Mouse (Mus musculus): ENCODE measurements around the gene Msrb3.

DNA sequence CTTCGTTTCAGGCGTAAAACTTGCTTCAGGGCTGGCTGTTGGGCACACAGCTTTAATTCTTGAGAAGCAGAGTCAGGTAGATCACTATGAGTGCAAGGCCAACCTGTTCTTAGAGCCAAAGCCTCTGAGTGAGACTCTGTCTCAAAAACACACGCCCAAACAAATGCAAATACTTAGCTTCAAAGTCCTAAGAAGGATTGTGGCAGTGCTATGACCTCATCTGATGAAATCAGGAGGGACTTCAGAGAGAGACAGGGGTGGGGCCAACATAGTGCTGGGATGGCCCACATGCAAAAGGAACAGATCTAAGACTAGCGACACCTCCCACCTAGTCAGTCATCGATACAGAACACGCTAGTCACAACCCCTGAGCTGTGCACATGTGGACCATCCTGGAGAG lies 150.7 kb downstream of the Msrb3 start:
- TF ChIP-seq CTCF (IDR thresholded peaks at IDR 0.05; ENCODE audit: low read depth) (no peak), EP300 (IDR thresholded peaks at IDR 0.05; ENCODE audit: low read depth) (no peak)

Measured in heart, postnatal 0 days (tissue).